Mouse (Mus musculus) stomach, postnatal 0 days (tissue): ENCODE data around the gene Polrmt.

ENCODE experiments used
- CTCF ChIP-seq: IDR thresholded peaks from 2 replicates; pipeline ENCODE4 v1.5.1; 2016; ENCODE audit warnings: antibody characterized with exemption, low read depth, mild to moderate bottlenecking, moderate library complexity
- EP300 ChIP-seq: optimal IDR thresholded peaks from 2 replicates; pipeline ENCODE3; 2016; ENCODE audit warnings: antibody characterized with exemption

GRCm38 (mm10) chr10:79783050-79783449, 36.7 kb upstream of the Polrmt start:
- peak; percentile 63 for TF ChIP-seq CTCF
- no peak for TF ChIP-seq EP300
